Mouse (Mus musculus): Measurements from ENCODE around the gene Pcsk6. TPM values are rescaled to one million over a fixed set of nuclear protein-coding genes. Genes with fewer than 3 reads are reported as not detected.
A peak's percentile ranks its signal among the peaks of the same experiment; 100 is the strongest.

The Pcsk6 gene
- total RNA-seq, 4 experiments from 2014 or later = 26.1 to 36.8 (median 34.2) TPM

GRCm38 (mm10) chr7:66048446-66049230, 187.1 kb downstream of the Pcsk6 start:
- no peak for DNase-seq (ENCODE audit: low spot score)

GRCm38 (mm10) chr7:66053946-66054483, 192.5 kb downstream of the Pcsk6 start:
- DNase-seq (ENCODE audit: low spot score) = no peak

GRCm38 (mm10) chr7:66055356-66055755, 193.8 kb downstream of the Pcsk6 start:
- peak; percentile 37 for DNase-seq (ENCODE audit: low spot score)

DNA sequence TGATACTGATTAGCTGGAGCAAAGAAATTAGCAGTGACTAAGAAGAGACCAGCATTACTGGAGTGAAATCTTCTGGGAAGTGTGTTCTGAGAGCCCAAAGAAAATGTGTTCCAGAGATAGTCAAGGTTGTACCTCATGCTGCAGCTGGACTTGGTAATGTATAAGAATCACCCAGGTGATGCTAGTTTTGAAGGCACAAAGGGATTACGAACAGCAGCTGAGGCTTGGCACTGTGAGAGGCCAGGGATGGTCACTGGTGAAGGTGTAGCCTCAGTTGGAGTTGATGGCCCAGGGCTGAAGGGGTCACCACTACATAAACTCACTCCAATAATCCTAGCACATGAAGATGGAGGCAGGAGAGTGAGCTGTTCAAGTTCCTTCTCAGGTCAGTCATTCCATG, 197.2 kb downstream of the Pcsk6 start, which contains the start of gene Snrpa1:
TSS of gene Snrpa1 (plus strand) at position 301 of the 400 bp plus-strand sequence.
- no peak for DNase-seq (ENCODE audit: low spot score)

DNA sequence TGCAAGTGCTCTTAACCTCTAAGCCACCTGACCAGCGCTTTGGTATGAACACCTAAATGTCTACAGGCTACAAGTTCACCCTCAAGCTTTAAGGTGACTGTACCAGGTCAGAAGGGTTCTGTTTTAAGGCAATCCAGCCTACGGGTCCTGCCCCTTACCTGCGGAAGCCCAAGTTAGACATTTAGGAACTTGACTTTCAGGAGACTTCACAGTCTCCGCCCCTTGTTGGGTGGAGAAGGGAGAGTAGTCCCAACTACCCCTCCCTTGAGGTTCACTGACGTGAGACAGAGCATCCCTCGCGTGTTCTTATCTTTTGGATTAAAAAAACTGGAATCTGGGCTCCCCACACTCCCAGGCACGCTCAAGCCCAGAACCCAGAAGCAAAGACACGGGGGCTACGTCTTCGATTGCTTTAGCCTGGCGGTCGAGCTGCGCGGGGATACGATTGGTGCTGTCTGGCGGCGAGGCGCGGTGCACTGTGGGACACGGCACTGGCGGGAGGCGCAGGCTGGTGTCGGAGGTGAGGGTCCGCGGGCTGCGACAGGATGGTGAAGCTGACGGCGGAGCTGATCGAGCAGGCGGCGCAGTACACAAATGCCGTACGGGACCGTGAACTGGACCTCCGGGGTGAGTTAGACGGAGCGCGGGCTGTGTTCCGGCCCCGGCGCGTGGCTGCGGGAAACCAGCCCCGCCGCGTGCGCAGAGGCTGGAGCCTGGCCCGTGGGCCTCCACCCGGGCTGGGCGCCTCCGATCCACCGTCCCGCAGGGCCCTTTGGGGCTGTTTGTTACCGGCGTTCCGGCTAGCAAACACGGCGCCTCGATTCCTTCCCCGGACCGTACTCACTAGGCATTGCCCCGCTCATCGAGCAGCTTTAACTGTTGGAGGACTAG, 198.8 kb downstream of the Pcsk6 start:
- DNase-seq (ENCODE audit: low spot score) = peak; percentile 89

DNA sequence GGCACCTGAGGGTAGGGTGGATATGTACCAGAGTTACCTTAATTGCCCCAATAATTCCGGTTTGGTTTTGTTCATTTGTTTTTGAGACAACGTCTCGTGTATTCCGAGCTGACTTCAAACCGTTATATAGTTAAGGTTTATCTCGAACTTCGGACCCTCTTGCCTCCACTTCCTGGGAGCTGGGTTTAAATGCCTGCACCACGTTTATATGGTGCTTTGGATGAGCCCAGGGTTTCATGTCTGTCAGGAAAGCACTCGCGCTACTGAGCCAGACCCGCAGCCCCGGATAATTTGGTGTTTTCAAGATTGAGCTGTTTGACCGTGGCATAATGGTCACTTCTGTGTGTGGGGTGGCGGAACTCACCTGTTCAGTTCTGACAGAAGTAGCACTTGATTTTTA, 199.5 kb downstream of the Pcsk6 start:
- DNase-seq (ENCODE audit: low spot score) = no peak

DNA sequence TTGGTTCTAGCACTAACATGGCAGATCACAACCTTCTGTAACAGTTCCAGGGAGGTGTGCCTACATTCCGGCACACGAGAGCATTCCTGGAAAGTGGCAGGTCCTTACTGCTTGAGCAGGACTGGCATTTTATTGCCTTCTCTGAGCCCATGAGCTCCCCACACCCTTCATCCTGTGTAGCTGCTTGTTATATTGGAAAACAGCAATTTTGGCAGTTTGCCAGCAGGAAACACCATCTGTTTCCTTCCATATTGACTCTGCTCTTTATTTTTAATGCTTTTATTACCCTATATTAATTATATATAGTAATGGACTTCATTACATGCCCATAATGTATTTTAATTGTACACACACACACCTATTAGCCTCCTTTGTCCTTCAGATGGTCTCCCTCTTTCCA, 214.9 kb downstream of the Pcsk6 start:
- DNase-seq (ENCODE audit: low spot score) = no peak

DNA sequence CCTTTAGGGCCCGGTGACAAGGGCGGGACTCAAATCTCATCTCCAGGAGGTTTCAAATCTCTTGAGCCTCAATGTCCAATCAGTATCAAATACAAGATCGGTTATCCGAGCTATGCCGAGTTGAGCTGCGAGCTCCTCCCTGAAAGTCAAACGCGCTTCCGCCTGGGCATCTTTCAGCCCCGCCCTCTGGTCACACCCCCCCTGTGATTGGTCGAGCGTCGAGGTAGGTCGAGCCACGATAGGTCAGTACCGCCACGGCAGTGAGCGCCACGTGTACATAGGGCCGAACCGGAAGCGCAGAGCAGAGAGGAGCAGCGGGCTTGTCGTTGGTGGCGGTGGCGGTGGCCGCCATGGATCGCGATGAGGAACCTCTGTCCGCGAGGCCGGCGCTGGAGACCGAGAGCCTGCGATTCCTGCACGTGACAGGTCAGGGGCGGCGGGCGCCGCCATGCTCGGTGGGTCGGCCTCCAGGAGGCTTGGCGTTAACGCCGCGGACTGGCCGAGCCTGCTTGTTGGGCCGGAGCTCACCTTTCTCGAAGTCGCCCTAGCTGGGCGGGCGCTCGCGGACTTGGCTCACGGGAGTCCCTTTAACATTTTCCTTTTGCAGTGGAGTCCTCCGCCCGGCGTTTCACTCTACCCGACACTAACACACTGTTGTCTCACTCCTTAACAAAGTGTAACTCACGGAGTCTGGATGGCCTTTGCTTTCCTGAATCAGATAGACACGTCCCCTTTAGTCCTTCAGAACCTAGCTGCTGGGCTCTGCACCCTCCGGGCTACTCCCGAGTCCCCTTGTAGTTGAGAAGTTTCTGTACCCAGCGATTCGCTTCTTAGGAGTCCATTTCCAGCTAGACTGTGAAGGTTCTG, 218.1 kb downstream of the Pcsk6 start, which contains the start of gene Selenos:
TSS of gene Selenos (plus strand) at position 286 of the 867 bp plus-strand sequence.
- peak; percentile 94 for DNase-seq (ENCODE audit: low spot score)

DNA sequence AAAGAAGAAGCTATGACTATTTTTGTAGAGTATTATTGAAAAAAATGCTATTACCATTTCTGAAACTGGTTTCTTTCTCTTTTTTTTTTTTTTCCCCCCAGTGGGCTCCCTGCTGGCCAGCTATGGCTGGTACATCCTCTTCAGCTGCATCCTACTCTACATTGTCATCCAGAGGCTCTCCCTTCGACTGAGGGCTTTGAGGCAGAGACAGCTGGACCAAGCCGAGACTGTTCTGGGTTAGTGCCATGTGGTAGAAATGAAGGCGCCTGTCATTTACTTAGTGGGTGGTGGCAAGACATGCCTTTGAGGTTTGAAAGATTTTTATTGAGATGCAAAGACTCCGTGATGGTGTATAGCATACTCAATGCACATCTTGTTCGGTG, 218.7 kb downstream of the Pcsk6 start:
- no peak for DNase-seq (ENCODE audit: low spot score)

- DNase-seq (ENCODE audit: low spot score) = no peak
These were observed 222.2 kb downstream of the Pcsk6 start for GRCm38 (mm10) chr7:66083757-66084156.

DNA sequence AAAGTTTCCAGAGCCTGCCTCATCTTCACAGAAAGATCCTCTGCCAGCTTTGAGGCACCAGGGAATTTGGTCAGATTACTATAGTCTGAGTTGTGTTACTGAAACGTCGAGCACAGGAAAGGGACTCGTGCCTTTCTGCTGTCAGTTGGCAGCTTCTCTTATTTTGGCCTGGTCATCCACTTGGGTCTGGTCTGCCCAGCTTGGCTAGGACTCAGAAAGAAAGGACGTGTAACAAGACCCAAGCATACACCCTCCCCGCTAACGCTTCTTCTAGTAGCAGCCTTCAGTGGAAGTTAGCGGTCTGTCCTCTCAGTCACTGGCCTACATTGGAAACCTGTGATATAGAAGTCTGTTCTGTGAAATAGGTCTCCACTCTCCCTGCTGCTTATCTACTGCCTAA, 223.0 kb downstream of the Pcsk6 start:
- DNase-seq (ENCODE audit: low spot score) = no peak

GRCm38 (mm10) chr7:66087652-66088051, 226.1 kb downstream of the Pcsk6 start:
- DNase-seq (ENCODE audit: low spot score) = no peak

GRCm38 (mm10) chr7:66088077-66088476, 226.5 kb downstream of the Pcsk6 start:
- DNase-seq (ENCODE audit: low spot score) = no peak

DNA sequence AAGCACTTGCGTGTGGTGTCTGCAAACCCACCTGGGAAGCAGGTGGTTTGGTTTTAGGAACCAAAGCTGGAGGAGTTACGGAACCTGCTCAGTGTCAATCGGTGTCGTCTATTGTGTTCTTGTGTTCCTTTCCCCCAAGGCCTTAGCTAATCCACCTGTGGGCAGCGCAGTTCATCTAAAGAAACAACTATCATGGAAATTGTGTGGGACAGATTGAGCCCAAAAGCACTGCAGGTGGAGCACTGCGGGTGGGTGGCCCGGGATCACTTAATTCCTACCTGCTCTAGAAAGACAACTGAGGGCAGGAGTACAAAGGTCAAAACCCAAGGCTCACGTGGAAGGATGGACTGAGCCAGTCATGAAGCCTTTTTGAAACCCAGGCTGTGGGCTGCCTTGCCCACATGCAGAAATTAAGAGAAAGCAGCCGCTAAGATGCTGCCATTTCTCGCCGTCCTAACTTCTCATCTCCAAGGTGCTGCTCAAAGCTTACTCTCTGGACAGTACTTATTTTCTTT, 229.2 kb downstream of the Pcsk6 start:
- DNase-seq (ENCODE audit: low spot score) = no peak

DNA sequence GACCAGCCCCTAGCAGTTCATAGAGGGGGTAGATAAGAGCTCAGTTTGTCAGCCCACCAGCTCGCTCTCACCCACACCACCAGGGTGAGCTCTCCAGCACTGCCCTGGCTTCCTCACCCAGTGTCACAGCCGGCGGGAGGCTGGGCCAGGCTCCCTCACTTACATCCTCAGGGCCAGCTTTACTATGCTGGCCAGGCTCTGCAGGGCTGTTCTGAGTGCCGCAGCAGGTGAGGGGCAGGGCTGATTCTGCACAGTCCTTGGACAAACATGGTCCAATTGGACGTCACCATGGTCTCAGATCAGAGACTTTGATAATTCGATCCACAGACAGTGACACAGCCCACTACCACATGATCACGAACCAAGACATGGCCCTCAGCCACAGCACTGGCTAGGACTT, 230.0 kb downstream of the Pcsk6 start:
- no peak for DNase-seq (ENCODE audit: low spot score)

GRCm38 (mm10) chr7:66092656-66093055, 231.1 kb downstream of the Pcsk6 start:
- DNase-seq (ENCODE audit: low spot score) = no peak

GRCm38 (mm10) chr7:66094141-66094540, 232.6 kb downstream of the Pcsk6 start:
- no peak for DNase-seq (ENCODE audit: low spot score)

DNA sequence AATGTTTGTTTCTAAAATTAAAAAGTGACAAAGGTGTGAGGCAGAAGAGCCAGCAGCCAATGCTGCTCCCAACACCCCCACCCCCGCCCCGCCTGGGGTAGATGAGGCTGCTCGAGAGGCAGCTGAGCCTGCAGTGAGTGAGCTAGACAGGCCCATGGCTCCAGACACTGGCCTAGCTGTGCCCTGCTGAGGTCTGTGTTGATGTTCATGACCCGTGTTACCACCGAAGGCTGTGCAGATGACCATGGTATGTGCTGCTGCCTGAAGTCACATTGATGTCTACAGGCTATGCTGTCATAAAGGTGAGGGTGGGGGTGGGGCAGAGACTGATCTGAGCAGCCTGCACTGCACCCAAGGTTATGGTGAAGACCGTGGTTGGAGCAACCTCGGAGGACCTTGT, 237.3 kb downstream of the Pcsk6 start:
- no peak for DNase-seq (ENCODE audit: low spot score)

Data from heart, adult 8-10 months (tissue).